Mouse (Mus musculus) kidney, adult 9 months (tissue): ENCODE results near the gene Prelid1.

Source experiments
- DNase-seq: peaks from one replicate; pipeline ENCODE4 v3.0.0; 2022

Gene Prelid1

DNA sequence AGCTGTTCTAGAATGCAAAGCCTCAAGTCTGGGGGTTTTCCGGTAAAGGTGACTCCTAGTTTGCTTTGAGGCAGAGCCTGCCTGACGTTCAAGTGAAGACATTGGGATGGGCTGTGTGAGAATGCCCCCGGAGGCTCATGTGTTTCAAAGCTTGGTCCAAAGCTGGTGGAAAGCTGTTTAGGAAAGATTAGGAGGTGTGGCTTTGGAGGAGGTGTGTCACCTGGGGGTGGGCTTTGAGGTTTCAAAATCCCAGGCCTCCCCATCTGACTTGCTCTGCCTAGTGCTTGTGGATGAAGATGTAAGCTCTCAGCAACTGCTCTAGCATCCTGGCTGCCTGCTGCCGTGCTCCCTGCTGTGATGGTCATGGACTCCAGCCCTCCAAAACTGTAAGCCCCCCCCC, 15.4 kb downstream of the Prelid1 start:
- no peak for DNase-seq

DNA sequence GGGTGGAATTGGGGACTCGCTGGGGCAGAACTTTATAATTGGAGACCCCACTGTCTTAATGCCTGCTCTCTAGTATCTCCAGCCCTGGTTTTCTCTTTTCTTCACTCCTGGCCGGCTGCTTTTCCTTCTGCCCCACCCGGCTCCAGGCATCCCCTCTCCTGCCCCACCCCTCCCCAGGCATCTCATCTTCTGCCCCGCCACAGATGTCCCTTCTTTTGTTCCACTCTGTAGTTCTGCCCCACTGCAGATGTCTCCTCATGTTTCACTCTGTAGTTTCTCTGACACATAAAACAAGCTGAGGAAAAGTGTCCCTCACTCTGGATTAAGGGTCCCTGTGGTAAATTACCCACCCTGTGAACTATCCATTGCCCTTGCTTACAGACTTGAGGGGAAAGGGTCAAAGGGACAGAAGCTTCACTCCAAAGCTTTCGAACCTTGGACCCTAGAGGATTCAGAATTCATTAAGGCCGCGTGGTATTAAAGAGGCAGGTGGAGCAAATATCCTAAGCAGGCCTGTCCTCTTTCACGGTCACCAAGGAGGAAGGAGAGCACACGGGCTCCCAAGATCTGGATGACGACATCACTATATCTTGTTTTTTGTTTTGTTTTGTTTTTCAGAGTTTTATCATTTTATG, 17.2 kb downstream of the Prelid1 start:
- DNase-seq, result peak; percentile 62

DNA sequence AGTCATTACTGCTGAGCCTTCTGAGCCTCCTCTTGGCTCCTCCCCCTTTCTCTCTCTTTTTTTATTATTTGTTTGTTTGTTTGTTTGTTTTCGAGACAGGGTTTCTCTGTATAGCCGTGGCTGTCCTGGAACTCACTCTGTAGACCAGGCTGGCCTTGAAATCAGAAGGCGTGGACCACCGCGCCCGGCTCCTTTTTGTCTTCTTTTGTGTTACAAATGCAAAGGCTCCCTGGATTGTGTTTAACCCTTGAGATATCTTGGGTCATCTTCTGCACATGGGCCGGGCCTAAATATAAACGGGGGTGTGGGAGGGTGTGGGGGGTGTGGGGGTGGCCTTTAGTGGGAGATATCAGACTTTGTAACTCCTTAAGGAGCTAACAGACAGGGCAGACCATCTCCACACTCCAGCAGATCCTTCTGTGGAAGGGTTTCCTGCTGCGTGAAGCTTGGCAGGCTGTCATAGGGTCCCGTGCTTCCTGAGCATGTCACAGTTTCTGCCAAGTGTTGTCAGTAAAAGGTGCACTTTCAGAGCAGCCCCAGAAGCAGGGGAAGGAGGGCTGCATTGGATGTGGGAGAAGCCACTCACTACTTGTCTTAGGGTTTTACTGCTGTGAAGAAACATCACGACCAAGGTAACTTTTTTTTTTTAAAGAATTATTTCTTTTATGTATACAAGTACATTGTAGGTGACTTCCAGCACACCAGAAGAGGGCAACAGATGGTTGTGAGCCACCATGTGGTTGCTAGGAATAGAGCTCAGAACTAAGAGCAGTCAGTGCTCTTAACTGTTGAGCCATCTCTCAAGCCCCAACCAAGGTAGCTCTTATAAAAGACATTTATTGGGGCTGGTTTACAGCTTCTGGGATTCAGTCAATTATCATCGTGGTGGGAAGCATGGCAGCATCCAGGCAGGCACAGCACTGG, 18.1 kb downstream of the Prelid1 start:
- no peak for DNase-seq

DNA sequence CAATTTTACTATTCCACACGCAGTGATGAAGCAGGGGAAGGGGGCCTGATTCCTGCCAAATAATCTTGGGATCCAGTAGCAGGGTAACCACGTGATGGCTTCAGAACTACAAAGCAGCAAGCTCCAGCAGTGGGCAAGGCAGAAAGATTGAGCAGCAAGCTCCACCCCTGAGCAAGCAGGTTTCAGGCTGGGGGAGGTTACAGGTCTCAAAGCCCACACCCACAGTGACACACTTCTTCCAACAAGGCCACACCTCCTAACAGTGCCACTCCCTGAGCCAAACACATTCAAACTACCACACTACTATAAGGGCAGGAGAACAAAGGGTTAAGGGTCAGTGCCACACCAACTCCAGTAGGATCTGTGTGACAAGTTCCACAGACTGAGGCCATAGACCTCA, 19.0 kb downstream of the Prelid1 start:
- DNase-seq, result no peak

DNA sequence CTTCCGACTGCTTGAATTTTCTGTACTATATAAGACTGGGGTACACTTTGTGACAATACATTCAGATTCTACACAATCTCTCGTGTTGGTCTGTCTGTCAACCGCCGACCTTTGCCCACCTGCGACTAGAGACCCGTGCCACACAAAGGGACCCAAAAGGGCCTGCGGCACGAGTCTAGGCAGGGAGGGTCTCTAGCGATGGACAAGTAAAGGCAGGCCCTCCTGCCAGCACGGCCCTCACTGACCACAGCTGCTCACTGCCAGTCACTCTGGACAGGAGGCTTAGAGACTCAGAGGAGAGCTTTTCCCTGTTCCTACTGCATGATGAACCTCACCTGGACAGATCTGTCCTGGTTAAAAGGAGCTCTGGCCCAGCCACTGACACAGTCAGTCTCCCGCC, 22.2 kb downstream of the Prelid1 start:
- no peak for DNase-seq

DNA sequence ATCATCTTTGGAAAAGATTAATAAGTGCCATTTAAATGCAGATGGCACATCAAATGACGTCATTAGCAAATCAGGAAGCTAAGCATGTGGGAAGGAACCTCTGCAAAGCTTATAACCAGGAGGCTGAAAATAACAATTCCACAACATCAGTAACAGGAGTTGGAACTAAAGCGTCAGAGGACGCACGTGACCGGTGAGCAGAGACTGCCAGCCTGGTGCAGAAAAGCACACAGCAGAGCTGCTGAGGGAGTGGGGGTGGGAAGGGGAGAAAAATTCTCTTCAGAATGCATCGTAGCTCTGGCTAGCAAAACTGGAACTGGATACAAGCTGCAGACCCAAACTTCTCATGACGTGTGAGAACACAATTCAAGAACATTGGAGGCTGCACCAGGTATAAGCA, 24.0 kb downstream of the Prelid1 start:
- no peak for DNase-seq

DNA sequence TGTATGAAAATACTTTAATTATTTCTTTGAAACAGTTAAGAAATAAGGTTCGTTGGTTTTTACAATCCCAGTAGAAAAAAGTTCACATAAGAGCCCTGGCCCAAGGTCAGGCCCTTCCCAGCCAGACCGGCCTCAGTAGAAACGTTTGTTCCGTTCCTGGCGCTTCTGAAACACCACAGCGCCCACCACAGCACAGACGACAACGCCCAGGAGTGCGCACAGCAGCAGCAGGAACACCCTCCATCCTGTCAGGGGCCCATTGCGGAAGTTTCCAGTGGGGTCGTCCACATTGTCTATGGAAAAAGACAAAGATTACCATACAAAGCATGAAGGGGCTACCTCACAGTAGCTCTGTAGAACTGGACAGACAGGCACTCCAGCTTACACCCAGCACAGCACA, 26.4 kb downstream of the Prelid1 start:
- DNase-seq, result no peak

DNA sequence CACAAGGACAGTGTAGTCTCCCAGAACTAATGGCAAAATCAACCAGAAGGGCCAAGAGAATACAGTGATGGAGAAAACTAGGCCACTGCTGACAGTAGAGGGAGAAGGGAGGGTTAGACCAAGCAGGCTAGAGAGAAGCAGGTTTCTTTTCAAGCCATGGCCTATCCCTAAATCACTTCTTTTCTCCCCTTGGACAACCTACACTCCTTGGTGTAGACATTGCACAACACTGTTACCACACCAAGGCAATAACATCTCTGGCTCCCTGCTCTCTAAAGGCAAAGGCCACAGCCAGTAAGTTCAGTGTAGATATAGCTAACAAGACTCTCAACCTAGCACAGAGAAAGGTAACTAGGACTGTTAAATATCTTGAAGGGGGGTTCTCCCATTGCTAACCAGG, 40.8 kb downstream of the Prelid1 start:
- DNase-seq, result no peak

DNA sequence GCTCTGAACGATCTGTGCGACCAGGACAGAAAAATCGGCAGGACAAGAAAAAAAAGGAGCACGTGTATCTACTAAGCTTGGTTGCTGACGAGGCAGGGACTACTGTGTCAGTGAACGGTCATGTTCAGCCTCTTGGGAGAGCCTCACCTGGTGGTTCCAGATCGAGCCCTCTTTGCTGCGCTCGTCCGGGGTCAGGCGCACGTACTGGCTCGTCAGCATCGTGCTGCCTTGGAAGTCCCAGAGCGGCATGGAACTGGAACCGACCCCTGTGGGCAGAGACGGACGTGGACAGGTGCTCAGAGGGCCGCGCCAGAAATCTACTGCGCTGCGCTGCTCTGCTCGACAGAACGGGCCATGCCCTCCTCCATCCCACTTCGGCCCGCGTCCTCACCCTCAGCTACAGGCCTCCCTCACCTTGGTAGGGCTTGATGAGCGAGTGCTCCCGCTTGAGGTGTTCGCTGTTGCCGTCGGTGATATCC, 41.7 kb downstream of the Prelid1 start:
- peak; percentile 29 for DNase-seq

DNA sequence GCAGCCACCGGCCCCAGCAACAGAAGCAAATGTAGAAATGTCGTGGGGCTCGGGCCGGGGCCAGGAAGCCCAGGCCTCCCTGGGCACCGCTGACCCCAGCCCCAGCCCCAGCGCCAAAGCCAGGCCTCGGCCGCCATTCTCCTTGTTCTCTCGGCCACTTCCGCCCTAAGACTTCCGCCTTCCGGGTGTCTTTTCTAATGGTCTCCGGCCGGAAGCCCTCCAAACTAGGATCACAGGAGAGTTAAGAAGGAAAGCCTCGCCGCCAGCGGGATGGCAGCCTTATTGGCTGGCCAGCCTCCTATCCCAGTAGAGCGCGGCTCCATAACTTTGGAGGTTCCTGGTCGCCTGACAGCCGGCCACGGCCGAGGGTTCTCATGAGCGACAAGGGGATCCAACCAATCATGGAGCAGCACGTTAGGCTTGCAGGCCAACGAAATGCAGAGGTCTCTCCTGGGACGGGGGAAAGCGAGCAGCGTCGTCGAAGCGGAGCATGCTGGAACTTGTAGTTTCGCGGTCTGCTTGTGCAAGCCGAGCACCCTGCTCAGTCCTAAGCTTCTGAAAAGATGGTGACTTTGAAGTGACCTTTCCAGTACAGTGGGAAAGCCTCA, 42.3 kb downstream of the Prelid1 start, which contains the start of gene Lman2:
Gene Lman2, minus strand, starts transcription at position 331 of the 608 bp plus-strand sequence.
- peak; percentile 99 for DNase-seq

DNA sequence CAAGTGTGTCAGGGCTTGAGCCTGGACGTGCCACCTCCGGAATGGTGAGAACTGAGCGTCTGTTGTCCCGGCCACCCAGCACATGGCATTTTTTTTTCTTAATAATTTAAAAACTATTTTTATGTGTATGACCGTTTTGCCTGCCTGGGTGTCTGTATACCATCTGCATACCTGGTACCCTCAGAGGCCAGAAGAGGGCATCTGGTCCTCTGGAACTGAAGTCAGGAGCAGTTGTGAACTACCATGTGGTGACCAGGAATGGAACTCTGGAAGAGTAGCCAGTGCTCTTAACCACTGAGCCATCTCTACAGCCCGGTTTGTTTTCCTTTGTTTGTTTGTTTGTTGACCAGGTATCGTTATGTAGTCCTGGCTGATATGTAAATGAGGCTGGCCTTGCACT, 48.1 kb downstream of the Prelid1 start:
- peak; percentile 50 for DNase-seq

DNA sequence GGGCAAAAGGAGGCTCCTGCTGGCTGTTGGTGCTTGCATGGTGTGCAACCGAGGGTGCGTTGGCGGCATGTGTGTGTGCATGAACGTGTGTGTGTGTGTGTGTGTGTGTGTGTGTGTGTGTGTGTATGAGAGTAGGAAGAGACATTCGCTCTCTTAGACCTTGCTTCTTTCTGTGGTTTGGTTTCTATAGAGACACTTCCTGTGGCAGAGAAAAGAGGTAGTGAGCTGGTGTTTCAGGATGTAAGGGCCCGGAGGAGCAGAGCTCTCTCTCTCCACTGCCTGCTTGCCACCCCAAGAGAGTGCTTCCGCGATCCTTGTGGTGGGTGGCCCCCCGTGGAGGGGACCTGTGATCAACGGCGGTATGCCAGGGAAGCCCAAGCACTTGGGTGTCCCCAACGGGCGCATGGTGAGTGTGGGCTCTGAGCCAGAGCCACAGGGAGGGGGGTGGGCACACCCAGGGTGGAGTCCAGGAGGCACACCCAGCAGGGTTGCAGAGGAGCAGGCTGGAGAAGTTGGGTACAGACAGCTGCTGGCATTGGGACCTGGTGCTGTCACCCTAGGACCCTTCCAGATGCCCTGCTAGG, 49.3 kb downstream of the Prelid1 start, which contains the start of gene Rgs14:
Gene Rgs14, plus strand, starts transcription at position 202 of the 584 bp plus-strand sequence.
- DNase-seq, result peak; percentile 17

DNA sequence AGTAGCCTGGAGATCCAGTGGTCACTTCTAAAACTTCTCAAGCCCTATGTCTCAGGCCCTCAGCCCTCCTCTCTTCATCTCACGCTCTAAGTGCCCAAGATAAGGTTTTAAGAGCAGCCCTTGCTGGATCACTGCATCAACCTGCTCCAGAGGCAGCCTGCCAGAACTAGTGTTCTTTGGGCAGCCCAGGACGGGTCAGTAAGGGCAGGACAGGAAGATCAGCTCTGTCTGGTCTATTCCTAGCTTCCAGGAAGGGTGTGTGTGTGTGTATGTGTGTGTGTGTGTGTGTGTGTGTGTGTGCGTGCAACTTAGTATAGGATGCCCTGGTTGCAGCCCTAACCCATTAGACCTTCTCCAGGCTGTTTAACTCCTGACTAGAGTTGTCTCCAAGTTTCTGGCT, 49.9 kb downstream of the Prelid1 start:
- peak; percentile 77 for DNase-seq

DNA sequence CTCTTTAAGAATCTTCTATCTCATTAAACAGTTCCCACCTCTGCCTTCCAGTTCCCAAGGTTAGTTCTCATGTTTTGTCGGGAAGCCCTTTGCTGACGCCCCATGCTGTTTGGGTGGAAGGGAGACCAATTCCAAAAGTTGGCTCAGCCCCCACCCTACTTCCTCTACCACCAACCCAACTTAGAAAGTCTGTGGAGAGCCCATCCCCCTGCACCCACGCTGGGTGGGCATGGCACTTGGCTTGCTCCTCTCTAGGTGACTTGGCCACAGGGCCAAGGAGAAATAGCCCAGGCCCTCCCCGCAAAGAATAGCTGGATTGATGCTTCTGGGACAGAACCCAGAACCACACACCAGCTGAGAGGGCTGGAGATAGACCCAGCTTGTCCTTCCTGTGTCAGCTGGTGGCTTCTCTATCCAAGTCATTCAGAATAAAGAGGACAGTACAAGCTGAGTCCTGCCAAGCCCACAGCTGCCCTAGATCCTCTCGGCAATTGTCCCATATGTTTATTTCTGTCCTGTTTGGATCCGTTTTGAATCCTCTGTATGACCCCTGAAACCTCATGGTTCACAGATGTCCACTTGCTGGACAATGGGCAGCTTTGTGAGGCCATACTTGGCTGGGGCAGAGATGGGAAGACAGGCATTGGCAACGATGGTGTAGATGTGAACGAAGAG, 50.8 kb downstream of the Prelid1 start:
- DNase-seq, result no peak

DNA sequence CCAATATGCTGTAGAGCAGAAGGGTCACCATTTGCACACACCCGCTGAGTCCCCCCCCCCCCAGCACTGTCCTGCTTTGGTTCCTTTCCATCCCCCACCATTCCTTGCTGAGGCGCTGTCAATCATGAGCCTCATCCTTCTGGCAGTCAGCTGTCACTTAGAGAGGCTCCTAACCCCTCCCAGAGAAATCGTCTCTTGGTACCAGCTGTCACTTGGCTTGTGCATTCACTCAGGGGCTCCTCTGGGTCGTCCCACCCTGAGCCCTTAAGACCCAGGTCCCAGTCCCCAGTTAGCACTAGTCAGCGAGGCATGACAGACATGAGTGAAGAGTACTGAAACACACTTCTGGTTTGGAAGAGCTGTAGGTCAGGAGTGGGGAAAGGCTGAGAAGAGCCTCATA, 51.4 kb downstream of the Prelid1 start:
- DNase-seq, result no peak

DNA sequence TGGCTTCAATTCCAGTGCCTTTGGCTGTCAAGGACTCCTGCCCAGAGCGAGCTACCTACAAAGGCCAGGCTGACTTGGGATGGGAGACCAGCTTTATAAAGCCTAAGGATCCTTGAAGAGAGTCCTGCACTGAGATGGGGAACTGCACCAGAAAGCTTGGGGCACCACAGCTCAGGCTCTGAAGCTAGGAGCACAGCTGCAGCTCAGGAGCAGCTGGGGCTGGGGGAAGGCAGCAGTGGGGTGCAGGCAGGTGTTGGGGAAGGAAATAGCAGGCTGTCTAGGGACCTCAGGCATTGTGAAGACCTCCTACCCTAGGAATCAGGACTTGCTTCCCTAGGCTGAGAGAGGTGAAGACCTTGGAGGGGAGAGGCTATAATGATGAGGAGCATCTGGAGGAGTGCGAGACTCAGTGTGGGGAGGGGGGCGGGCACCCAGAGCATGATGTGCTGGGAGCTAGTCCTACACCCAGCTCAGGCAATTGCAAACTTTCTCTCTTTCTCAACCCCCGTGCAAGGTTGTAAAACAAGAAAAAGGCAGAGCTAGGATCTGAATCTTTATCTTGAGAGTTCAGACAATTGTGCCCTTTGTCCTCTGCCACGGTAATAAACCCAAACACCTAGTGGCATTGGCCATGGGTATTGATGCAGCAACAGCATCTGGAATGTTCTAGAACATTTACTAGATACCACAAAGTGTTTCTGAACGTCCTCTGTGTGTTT, 54.1 kb downstream of the Prelid1 start:
- DNase-seq, result no peak
